Mouse (Mus musculus) E14TG2a.4 (cell line): ENCODE results near the gene Rbms3.

Source experiments
- CTCF ChIP-seq: conservative IDR thresholded peaks from 2 replicates; pipeline ENCODE4 v1.5.1; 2014; ENCODE audit warnings: low read length
- NANOG ChIP-seq: IDR thresholded peaks from 2 replicates; pipeline ENCODE4 v1.6.1; 2014; ENCODE audit warnings: borderline replicate concordance, low read length, mixed read lengths

GRCm38 (mm10) chr9:116919441-116920019, 710.2 kb downstream of the Rbms3 start:
- TF ChIP-seq CTCF = no peak
- TF ChIP-seq NANOG = peak; percentile 5; the same call in 1 of the 2 replicates
